Mouse (Mus musculus) lung, postnatal 0 days (tissue): ENCODE measurements around the gene Tmem184b. TPM values are rescaled to one million over a fixed set of nuclear protein-coding genes. Genes with fewer than 3 reads are reported as not detected.

ENCODE experiments used
- ATAC-seq: fragments of 200-750 bp; cut with Nextera tagmentation; 2 replicates; pipeline ENCODE4 v1.8.0; 2017; ENCODE audit warnings: moderate library complexity
- DNase-seq: peaks from one replicate; pipeline ENCODE4 v3.0.0-alpha.2; 2016; ENCODE audit warnings: low spot score
- H3K27ac ChIP-seq: fragments of 300-500 bp; sonication (generic); 2 replicates; pipeline ENCODE4 v1.5.1; 2014; ENCODE audit warnings: antibody characterized with exemption, mild to moderate bottlenecking, low read length, mixed read lengths
- H3K27me3 ChIP-seq: fragments of 300-500 bp; sonication (generic); replicated peaks from 2 replicates; pipeline ENCODE4 v1.6.1; 2014; ENCODE audit warnings: low read length, mixed read lengths; ENCODE audit not compliant: insufficient read depth
- H3K36me3 ChIP-seq: fragments of 300-500 bp; sonication (generic); 2 replicates; pipeline ENCODE4 v1.6.1; 2014; ENCODE audit warnings: low read length, mixed read lengths; ENCODE audit not compliant: insufficient read depth
- H3K4me1 ChIP-seq: fragments of 300-500 bp; sonication (generic); 2 replicates; pipeline ENCODE4 v1.6.1; 2014; ENCODE audit warnings: antibody characterized with exemption, low read depth, low read length, mixed read lengths; ENCODE audit not compliant: insufficient read depth
- H3K4me2 ChIP-seq: fragments of 300-500 bp; sonication (generic); replicated peaks from 2 replicates; pipeline ENCODE4 v1.6.1; 2014; ENCODE audit warnings: low read depth, mild to moderate bottlenecking, low read length, moderate library complexity, mixed read lengths
- H3K4me3 ChIP-seq: fragments of 300-500 bp; sonication (generic); 2 replicates; pipeline ENCODE4 v1.5.1; 2014; ENCODE audit warnings: low read depth, low read length
- H3K9ac ChIP-seq: fragments of 300-500 bp; sonication (generic); replicated peaks from 2 replicates; pipeline ENCODE4 v1.6.1; 2014; ENCODE audit warnings: low read depth, mild to moderate bottlenecking
- H3K9me3 ChIP-seq: fragments of 300-500 bp; sonication (generic); 2 replicates; pipeline ENCODE4 v1.6.1; 2016; ENCODE audit warnings: low read length, mixed read lengths
- CTCF ChIP-seq: IDR thresholded peaks from 2 replicates; pipeline ENCODE4 v1.5.1; 2016; ENCODE audit warnings: antibody characterized with exemption, mild to moderate bottlenecking
- EP300 ChIP-seq: IDR thresholded peaks from 2 replicates; pipeline ENCODE4 v1.6.1; 2016; ENCODE audit warnings: antibody characterized with exemption, mild to moderate bottlenecking, control low read depth
- WGBS: fragments of 180-500 bp; shearing (Covaris S2); extraction: QIAGEN DNeasy Blood & Tissue Kit; methylation state at CpG from one replicate; pipeline ENCODE4 v1.1.7; 2014; 5-methylcytosine and 5-hydroxymethylcytosine counted together
- polyA plus RNA-seq: library from polyadenylated mRNA; unstranded; fragments of >200 nt; fragmentation: Nextera tagmentation; extraction: Ambion mirVana; gene quantifications from 2 replicates; pipeline ENCODE4 v1.2.1, GENCODE M21; 2015

Gene Tmem184b
- polyA plus RNA-seq, 1 experiment from 2014 or later = 55.3 TPM

GRCm38 (mm10) chr15:79414513-79414912 lies 11.1 kb upstream of the Tmem184b start:
- WGBS = 31% methylated on average over 4 of the region's 4 CpGs
- H3K4me2 ChIP-seq = no peak overlapping the region
- H3K9me3 ChIP-seq = no peaks in the 10 kb centered on the region
- H3K36me3 ChIP-seq = peaks cover 15% of the 10 kb centered on the region; the same call in 1 of the 2 replicates
- H3K27ac ChIP-seq = no peak overlapping the region
- TF ChIP-seq CTCF = no peak
- no peak for TF ChIP-seq EP300
- DNase-seq (peak; percentile 68), ATAC-seq (peak; percentile 62)
- no peak overlapping the region for H3K9ac ChIP-seq
- H3K27me3 ChIP-seq = no peaks in the 10 kb centered on the region
- H3K4me3 ChIP-seq = no peak overlapping the region
- H3K4me1 ChIP-seq = no peaks in the 10 kb centered on the region

GRCm38 (mm10) chr15:79413802-79414201 lies 10.4 kb upstream of the Tmem184b start:
- TF ChIP-seq CTCF = no peak
- no peak for TF ChIP-seq EP300
- Histone ChIP-seq H3K9ac (no peak overlapping the region), H3K4me1 (no peaks in the 10 kb centered on the region), H3K36me3 (peaks cover 8% of the 10 kb centered on the region; the same call in 1 of the 2 replicates), H3K27me3 (no peaks in the 10 kb centered on the region), H3K4me3 (no peak overlapping the region), H3K9me3 (no peaks in the 10 kb centered on the region), H3K4me2 (no peak overlapping the region), H3K27ac (no peak overlapping the region)
- 70% methylated on average over 8 of the region's 8 CpGs for WGBS
- ATAC-seq (peak; percentile 27), DNase-seq (no peak)

- WGBS = 93% methylated on average over 3 of the region's 3 CpGs
- Histone ChIP-seq H3K9me3 (no peaks in the 10 kb centered on the region), H3K27me3 (no peaks in the 10 kb centered on the region), H3K4me3 (no peak overlapping the region), H3K4me2 (no peak overlapping the region), H3K4me1 (no peaks in the 10 kb centered on the region), H3K36me3 (peaks cover 4% of the 10 kb centered on the region; the same call in 1 of the 2 replicates), H3K9ac (no peak overlapping the region), H3K27ac (no peak overlapping the region)
- no peak for DNase-seq
- TF ChIP-seq EP300 = no peak
- no peak for TF ChIP-seq CTCF
- ATAC-seq = no peak
These were observed 9.8 kb upstream of the Tmem184b start for GRCm38 (mm10) chr15:79413201-79413600.

- Histone ChIP-seq H3K4me1 (no peaks in the 10 kb centered on the region), H3K4me3 (no peak overlapping the region), H3K27me3 (no peaks in the 10 kb centered on the region), H3K27ac (no peak overlapping the region), H3K9ac (no peak overlapping the region), H3K9me3 (no peaks in the 10 kb centered on the region), H3K36me3 (no peaks in the 10 kb centered on the region), H3K4me2 (no peak overlapping the region)
- DNase-seq (no peak), ATAC-seq (no peak)
- 61% methylated on average over 10 of the region's 10 CpGs for WGBS
- TF ChIP-seq EP300 (no peak), CTCF (peak; percentile 56)
These were observed 8.1 kb upstream of the Tmem184b start for GRCm38 (mm10) chr15:79411363-79412065.

GRCm38 (mm10) chr15:79409077-79409573 lies 5.8 kb upstream of the Tmem184b start:
- no peak overlapping the region for H3K4me2 ChIP-seq
- WGBS = 83% methylated on average over 4 of the region's 4 CpGs
- ATAC-seq (peak; percentile 52), DNase-seq (no peak)
- H3K4me3 ChIP-seq = no peak overlapping the region
- H3K9ac ChIP-seq = no peak overlapping the region
- no peaks in the 10 kb centered on the region for H3K36me3 ChIP-seq
- H3K27ac ChIP-seq = no peak overlapping the region
- H3K9me3 ChIP-seq = no peaks in the 10 kb centered on the region
- H3K4me1 ChIP-seq = no peaks in the 10 kb centered on the region
- no peaks in the 10 kb centered on the region for H3K27me3 ChIP-seq
- TF ChIP-seq EP300 (no peak), CTCF (no peak)

GRCm38 (mm10) chr15:79406564-79406963 lies 3.2 kb upstream of the Tmem184b start:
- DNase-seq = no peak
- H3K9ac ChIP-seq = no peak overlapping the region
- peaks cover 7% of the 10 kb centered on the region for H3K4me1 ChIP-seq
- H3K9me3 ChIP-seq = no peaks in the 10 kb centered on the region
- no peak overlapping the region for H3K4me3 ChIP-seq
- H3K27me3 ChIP-seq = no peaks in the 10 kb centered on the region
- no peak overlapping the region for H3K4me2 ChIP-seq
- no peak for ATAC-seq
- H3K36me3 ChIP-seq = no peaks in the 10 kb centered on the region
- 84% methylated on average over 4 of the region's 4 CpGs for WGBS
- no peak overlapping the region for H3K27ac ChIP-seq
- TF ChIP-seq CTCF = no peak
- no peak for TF ChIP-seq EP300
